Mouse (Mus musculus): ENCODE measurements around the gene Trim66. TPM values are rescaled to one million over a fixed set of nuclear protein-coding genes. Genes with fewer than 3 reads are reported as not detected.

The Trim66 gene
- polyA plus RNA-seq, 1 experiment from 2014 or later, result 0.04 TPM

DNA sequence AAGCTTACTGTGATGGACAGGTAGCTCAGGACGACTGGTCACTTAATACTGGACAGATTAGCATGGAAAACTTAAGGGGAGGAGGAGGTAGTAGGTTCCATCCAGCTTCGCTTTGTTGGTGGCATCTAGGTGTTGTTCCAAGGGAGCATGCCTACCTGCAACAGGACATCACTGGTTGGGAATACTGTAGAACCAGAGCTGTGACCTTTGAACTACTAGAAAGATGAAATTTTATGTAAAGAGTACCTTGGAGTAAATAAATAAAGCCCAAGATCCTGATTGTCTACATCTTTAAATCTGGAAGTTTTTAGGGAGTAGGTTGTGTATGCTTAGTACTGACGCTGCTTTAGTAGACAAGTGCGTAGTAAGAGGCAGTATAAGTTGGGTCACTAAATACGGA, 14.2 kb upstream of the Trim66 start:
- Histone ChIP-seq H3K27me3 (no peaks in the 10 kb centered on the region), H3K27ac (no peak overlapping the region), H3K4me2 (no peak overlapping the region), H3K9ac (replicated peaks) (no peak overlapping the region), H3K9me3 (no peaks in the 10 kb centered on the region), H3K36me3 (peaks cover 70% of the 10 kb centered on the region), H3K4me1 (replicated peaks) (peaks cover 16% of the 10 kb centered on the region), H3K4me3 (replicated peaks) (no peak overlapping the region)
- 81% methylated on average over 5 of the region's 5 CpGs for WGBS
- ATAC-seq (ENCODE audit: insufficient number of reproducible peaks, insufficient read depth, low FRiP score, low TSS enrichment, low read depth), result no peak

DNA sequence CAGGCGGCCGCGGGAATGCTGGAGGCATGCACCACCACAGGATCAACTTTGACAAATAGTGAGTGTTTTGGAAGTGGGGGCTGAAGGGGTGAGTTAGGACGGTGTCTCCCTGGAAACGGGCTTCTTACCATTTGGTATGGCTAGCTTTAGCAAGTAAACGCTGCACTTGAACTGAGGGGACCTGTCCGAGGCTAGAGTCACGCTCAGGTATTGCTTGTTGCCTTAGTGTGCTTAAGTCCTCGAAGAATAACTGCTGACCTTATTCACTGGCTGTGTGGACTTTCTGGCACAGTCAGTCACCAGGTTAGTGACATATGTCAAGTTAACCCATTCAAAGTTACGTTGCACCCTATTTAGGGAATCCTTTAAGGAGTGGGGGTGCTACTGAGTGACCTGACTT, 12.0 kb upstream of the Trim66 start:
- Histone ChIP-seq H3K27ac (peak overlapping the region; percentile 98), H3K4me3 (replicated peaks) (peak overlapping the region; percentile 96), H3K36me3 (peaks cover 49% of the 10 kb centered on the region), H3K27me3 (no peaks in the 10 kb centered on the region), H3K9ac (replicated peaks) (peak overlapping the region; percentile 98), H3K9me3 (no peaks in the 10 kb centered on the region), H3K4me1 (replicated peaks) (peaks cover 16% of the 10 kb centered on the region), H3K4me2 (peak overlapping the region; percentile 93)
- ATAC-seq (ENCODE audit: insufficient number of reproducible peaks, insufficient read depth, low FRiP score, low TSS enrichment, low read depth), result no peak
- WGBS, result 5% methylated on average over 10 of the region's 10 CpGs

DNA sequence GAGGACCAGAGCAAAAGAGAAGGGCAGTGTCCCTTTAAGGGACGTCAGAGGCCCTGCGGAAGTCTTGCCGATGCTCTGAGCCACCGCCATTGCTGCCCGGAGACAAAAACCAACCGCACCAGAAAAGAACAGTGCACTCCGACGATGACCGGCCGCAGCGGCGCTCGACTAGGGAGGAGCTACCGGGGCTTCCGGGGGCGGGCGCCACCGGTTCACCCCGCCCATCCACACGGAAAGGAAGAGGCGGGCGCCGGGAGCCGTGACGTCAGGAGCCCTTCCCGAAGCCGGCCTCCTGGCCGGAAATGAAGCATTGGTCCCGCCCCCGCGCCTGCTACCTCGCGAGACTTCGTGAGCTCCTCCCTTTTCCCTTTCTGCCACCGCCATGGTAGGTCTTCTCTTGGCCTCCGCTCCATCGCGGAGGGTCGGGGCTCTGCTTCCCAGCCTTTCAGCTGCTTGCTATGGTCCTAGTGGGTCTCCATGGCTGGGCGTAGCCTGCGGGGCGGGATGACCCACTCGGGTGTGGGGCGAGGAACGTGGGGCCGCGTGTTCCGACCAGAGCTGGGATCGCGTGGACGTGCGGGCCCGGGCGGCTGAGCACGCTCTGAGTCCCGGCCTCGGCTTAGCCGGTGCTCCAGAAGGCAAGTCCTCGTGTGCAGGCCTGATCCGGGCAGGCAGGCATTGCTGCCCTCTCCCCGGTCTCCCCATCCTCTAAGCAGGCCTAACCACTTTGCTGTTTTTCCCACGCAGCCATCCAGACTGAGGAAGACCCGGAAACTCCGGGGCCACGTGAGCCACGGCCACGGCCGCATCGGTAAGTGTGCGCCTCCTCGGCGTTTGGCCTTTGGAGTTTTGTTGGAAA, 11.1 kb upstream of the Trim66 start, which contains the start of gene Rpl27a:
Rpl27a (plus strand) TSS at position 310 of the 859 bp plus-strand sequence.
- under 1% methylated on average over 72 of the region's 72 CpGs for WGBS
- ATAC-seq (ENCODE audit: insufficient number of reproducible peaks, insufficient read depth, low FRiP score, low TSS enrichment, low read depth), result peak; percentile 92
- peak within 1 kb of the TSS; percentile 93 for H3K4me2 ChIP-seq
- H3K36me3 ChIP-seq, result peaks cover 40% of the 10 kb centered on the region
- no peaks in the 10 kb centered on the region for H3K9me3 ChIP-seq
- peak within 1 kb of the TSS; percentile 98 for H3K27ac ChIP-seq
- no peaks in the 10 kb centered on the region for H3K27me3 ChIP-seq
- peak within 1 kb of the TSS; percentile 98 for H3K9ac ChIP-seq (replicated peaks)
- H3K4me3 ChIP-seq (replicated peaks), result peak within 1 kb of the TSS; percentile 96
- H3K4me1 ChIP-seq (replicated peaks), result peaks cover 16% of the 10 kb centered on the region

DNA sequence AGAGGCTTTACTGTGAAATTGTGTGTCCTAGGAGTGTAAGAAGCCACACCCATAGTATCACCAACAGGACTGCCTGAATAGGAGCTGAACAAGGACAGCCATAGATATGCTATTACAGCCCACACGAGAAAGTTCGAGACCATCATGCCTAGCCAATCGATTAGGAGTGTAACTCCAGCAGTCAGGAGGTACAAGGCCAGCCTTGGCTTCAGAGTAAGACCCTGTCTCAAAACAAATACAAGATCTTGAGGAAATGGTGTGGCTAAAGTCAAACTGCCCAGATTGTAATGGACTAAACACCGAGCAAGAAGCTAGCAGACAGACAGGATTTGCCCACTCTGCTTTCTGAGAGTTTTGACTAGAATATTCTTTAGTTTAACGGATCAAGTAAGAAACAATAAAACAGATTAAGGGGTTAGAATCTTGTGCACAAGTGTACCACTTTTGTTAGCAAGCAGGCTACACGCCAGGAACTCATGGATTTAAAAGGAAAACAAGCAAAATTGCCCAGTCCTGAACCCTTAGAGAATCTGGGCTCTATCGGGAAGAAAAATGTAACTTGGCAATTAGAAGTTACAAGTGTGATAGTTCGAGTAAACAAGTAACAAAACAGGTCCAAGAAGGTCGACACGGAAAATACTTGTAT, 10.2 kb upstream of the Trim66 start:
- WGBS, result 27% methylated on average over 10 of the region's 10 CpGs
- H3K36me3 ChIP-seq, result peaks cover 31% of the 10 kb centered on the region
- peak overlapping the region; percentile 98 for H3K27ac ChIP-seq
- peak overlapping the region; percentile 60 for H3K4me2 ChIP-seq
- peaks cover 16% of the 10 kb centered on the region for H3K4me1 ChIP-seq (replicated peaks)
- H3K4me3 ChIP-seq (replicated peaks), result peak overlapping the region; percentile 96
- no peak for ATAC-seq (ENCODE audit: insufficient number of reproducible peaks, insufficient read depth, low FRiP score, low TSS enrichment, low read depth)
- no peaks in the 10 kb centered on the region for H3K9me3 ChIP-seq
- H3K27me3 ChIP-seq, result no peaks in the 10 kb centered on the region
- peak overlapping the region; percentile 98 for H3K9ac ChIP-seq (replicated peaks)

DNA sequence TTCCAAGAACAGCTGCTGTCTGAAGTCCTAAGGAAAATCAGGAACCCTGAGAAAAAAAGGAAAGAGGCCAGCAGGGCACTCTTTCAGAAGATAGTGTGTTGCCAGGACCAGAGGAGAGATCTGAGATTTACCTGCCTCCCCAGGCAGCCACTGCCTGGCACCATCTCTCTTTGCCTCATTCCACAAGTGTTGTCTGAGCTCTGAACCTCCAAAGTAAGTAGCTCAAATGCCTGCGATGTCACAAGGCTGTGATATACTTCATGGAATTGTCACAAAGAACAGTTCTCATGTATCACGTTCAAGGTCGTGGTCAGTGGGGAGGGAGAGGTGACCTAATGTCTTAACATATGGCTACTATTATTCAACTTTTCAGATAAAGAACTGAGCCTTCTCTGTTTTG, 8.6 kb upstream of the Trim66 start:
- H3K27ac ChIP-seq, result no peak overlapping the region
- H3K36me3 ChIP-seq, result peaks cover 14% of the 10 kb centered on the region
- no peak for ATAC-seq (ENCODE audit: insufficient number of reproducible peaks, insufficient read depth, low FRiP score, low TSS enrichment, low read depth)
- WGBS, result 79% methylated on average over 3 of the region's 3 CpGs
- no peaks in the 10 kb centered on the region for H3K9me3 ChIP-seq
- no peak overlapping the region for H3K4me3 ChIP-seq (replicated peaks)
- no peak overlapping the region for H3K4me2 ChIP-seq
- H3K27me3 ChIP-seq, result no peaks in the 10 kb centered on the region; the same call in 1 of the 2 replicates
- H3K4me1 ChIP-seq (replicated peaks), result peaks cover 16% of the 10 kb centered on the region
- no peak overlapping the region for H3K9ac ChIP-seq (replicated peaks)

DNA sequence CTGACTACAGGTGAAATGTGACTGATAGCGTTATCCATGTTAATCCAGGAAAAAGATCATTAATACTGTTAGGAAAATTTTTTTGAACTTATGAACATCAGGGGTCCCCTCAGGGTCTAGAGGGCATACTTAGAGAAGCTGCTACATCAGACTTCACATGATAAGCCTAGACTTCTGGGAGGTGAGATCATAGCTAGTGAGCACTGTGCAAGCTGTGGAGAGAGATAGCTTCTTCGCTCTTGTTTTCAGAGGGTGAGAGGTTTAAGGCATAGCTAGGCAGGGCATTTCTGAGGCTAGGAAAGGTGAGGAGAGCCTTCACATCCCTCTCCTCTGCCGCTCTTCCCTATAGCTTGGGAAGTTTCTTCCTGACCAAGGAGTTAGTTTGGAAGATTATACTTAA, 3.9 kb upstream of the Trim66 start:
- no peak overlapping the region for H3K9ac ChIP-seq (replicated peaks)
- no peak for ATAC-seq (ENCODE audit: insufficient number of reproducible peaks, insufficient read depth, low FRiP score, low TSS enrichment, low read depth)
- peaks cover 10% of the 10 kb centered on the region for H3K4me1 ChIP-seq (replicated peaks)
- 92% methylated on average over 3 of the region's 3 CpGs for WGBS
- no peak overlapping the region for H3K4me3 ChIP-seq (replicated peaks)
- no peak overlapping the region for H3K27ac ChIP-seq
- H3K36me3 ChIP-seq, result no peaks in the 10 kb centered on the region
- no peaks in the 10 kb centered on the region for H3K9me3 ChIP-seq
- no peak overlapping the region for H3K4me2 ChIP-seq
- H3K27me3 ChIP-seq, result no peaks in the 10 kb centered on the region; the same call in 1 of the 2 replicates

DNA sequence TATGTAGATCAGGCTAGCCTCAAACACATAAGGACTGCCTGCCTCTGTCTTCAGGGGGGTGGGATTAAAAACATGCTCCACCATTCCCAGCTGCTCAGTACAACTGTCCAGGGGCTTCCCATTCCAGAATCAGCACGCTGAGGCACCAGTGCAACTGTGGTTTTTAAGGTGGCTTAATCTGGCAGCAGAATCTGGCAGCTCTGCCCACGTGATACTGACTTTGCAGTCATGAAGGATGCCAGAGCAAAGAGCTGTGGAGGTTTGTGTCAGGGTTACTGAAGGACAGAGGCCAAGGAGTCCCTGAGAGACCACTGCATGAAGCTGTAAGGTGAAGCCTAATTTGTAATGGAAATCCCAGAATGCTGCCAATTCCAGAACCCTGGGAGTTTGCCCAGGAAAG, 2.9 kb upstream of the Trim66 start:
- Histone ChIP-seq H3K9ac (replicated peaks) (no peak overlapping the region), H3K27me3 (no peaks in the 10 kb centered on the region; the same call in 1 of the 2 replicates), H3K36me3 (no peaks in the 10 kb centered on the region), H3K4me2 (no peak overlapping the region), H3K4me1 (replicated peaks) (peaks cover 10% of the 10 kb centered on the region), H3K9me3 (no peaks in the 10 kb centered on the region), H3K4me3 (replicated peaks) (no peak overlapping the region), H3K27ac (no peak overlapping the region)
- 59% methylated on average over 2 of the region's 2 CpGs for WGBS
- no peak for ATAC-seq (ENCODE audit: insufficient number of reproducible peaks, insufficient read depth, low FRiP score, low TSS enrichment, low read depth)

DNA sequence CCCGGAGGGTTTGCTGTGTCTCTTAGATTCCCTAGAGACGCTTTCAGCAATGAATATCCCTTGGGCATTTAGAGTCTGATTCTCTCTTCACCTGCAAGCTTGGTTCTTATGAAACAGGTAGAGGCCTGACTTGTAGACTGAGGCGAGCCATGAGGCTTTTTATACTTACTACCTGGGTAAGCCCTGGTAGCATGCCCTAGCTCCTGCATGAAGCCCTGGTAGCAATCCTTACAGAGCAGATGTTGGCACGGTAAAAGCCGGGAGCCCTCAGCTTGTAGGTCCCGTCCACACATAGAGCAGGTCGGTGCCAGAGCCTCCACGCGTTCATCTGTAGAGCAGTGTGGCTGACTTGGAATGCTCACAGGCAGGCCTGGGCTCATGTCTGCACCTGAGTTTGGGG, 362 bp downstream of the Trim66 start:
- Histone ChIP-seq H3K27ac (no peak overlapping the region), H3K4me2 (peak overlapping the region; percentile 18; the same call in 1 of the 2 replicates), H3K9me3 (no peaks in the 10 kb centered on the region), H3K27me3 (no peaks in the 10 kb centered on the region), H3K36me3 (no peaks in the 10 kb centered on the region), H3K9ac (replicated peaks) (no peak overlapping the region), H3K4me3 (replicated peaks) (no peak overlapping the region), H3K4me1 (replicated peaks) (peaks cover 10% of the 10 kb centered on the region)
- no peak for ATAC-seq (ENCODE audit: insufficient number of reproducible peaks, insufficient read depth, low FRiP score, low TSS enrichment, low read depth)
- 44% methylated on average over 9 of the region's 9 CpGs for WGBS

DNA sequence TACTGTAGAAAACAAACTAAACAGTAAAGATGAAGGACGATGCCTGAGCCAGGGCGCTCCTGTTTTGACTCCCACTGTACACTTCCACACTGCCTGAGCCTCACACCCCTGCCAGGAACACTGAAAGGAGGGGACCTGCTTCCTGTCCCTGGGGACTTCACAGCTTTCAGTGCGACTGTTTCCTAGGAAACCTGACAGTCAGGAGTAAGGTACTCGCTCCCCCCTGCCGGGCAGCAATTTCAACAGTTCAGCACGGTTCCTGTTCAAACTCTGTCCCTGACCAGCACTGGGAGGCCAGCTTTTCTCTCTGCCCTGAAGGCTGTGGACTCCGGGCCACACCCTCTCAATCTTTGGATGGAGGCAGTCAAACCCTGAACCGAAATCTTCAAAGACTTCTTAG, 815 bp downstream of the Trim66 start:
- ATAC-seq (ENCODE audit: insufficient number of reproducible peaks, insufficient read depth, low FRiP score, low TSS enrichment, low read depth), result no peak

DNA sequence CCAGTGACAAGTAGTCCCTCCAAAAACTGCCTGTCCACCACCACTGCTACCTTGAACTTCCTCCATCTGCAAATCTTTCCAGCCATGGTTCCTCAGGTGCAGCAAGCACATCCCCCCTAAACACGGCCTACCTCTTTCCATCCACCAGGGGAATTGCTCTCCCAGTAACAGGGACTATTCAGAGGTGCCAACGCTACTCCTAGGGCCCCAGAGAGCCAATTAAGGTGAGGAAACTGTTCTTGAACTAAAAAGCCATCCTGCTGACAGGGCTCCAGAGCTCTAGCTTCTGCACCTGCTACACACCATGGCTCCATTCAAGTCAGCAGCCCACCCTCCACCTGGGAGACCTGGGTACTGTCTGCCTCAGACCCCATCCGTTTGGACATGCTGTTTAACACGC, 10.4 kb downstream of the Trim66 start:
- no peaks in the 10 kb centered on the region for H3K36me3 ChIP-seq
- no peak overlapping the region for H3K4me3 ChIP-seq (replicated peaks)
- no peak overlapping the region for H3K9ac ChIP-seq (replicated peaks)
- WGBS, result 40% methylated on average over 4 of the region's 4 CpGs
- H3K4me2 ChIP-seq, result no peak overlapping the region
- peaks cover 10% of the 10 kb centered on the region; the same call in 1 of the 2 replicates for H3K4me1 ChIP-seq (replicated peaks)
- no peak overlapping the region for H3K27ac ChIP-seq
- no peak for ATAC-seq (ENCODE audit: insufficient number of reproducible peaks, insufficient read depth, low FRiP score, low TSS enrichment, low read depth)
- no peaks in the 10 kb centered on the region for H3K9me3 ChIP-seq
- H3K27me3 ChIP-seq, result peaks cover 23% of the 10 kb centered on the region

More for the DNA sequence above, 815 bp downstream of the Trim66 start:
- Histone ChIP-seq H3K27me3 (no peaks in the 10 kb centered on the region), H3K9me3 (no peaks in the 10 kb centered on the region), H3K4me3 (replicated peaks) (no peak overlapping the region), H3K9ac (replicated peaks) (peak overlapping the region; percentile 32; the same call in 1 of the 2 replicates), H3K27ac (no peak overlapping the region), H3K4me2 (peak overlapping the region; percentile 18), H3K36me3 (no peaks in the 10 kb centered on the region), H3K4me1 (replicated peaks) (peaks cover 10% of the 10 kb centered on the region)
- WGBS, result 5% methylated on average over 8 of the region's 8 CpGs
